ENCODE assay signal across 17 mouse cellular contexts in genomic region chr2:153463257-153463656, GRCm38 (mm10). TPM values are rescaled to one million over a fixed set of nuclear protein-coding genes. Genes with fewer than 3 reads are reported as not detected.
DNase-seq lines count a peak whose midpoint lies in the region; TF ChIP-seq lines count a peak whose summit lies in the region.
"Had no signal": no experiment of that assay in that cellular context is flagged by ENCODE, and none has a peak within 500 bp of the region (broad histone marks: within the 10 kb centered on the region; RNA-seq: fewer than 3 reads in every experiment).

No protein-coding gene starts in this region.

- H3K27ac ChIP-seq in layer of hippocampus, adult 2 months = no peak overlapping the region
- H3K27ac ChIP-seq: hindbrain, embryonic 15.5 days; left cerebral cortex, adult 2 months; neural tube, embryonic 12.5 days had no signal

- peak; percentile 34; the same call in 1 of the 2 replicates for TF ChIP-seq CTCF in layer of hippocampus, adult 2 months (conservative IDR thresholded peaks at IDR 0.05)

- DNase-seq in embryo, embryonic 10 days (ENCODE audit: low spot score) = peak; percentile 62
- no peak for DNase-seq in embryo, embryonic 10.5 days (ENCODE audit: low spot score)
- no peak for DNase-seq in layer of hippocampus, adult 2 months (ENCODE audit: low spot score in 2 of 2)
- DNase-seq in layer of hippocampus, postnatal 14 days (ENCODE audit: low spot score in 2 of 2) = no peak
- DNase-seq in A20 (ENCODE audit: low read depth, low spot score) = peak; percentile 62
- DNase-seq in ZHBTc4 (ENCODE audit: low read depth, low spot score) = peak; percentile 73
- DNase-seq in ovary, postnatal 14 days (ENCODE audit: low spot score) = no peak
- DNase-seq in MN1 (ENCODE audit: low spot score) = no peak
- DNase-seq: cerebellum, adult 11-12 months; heart, postnatal 14 days; kidney, adult 8-10 months; thymus, postnatal 36 days had no signal

- H3K4me3 ChIP-seq in layer of hippocampus, adult 2 months = no peak overlapping the region
- H3K4me3 ChIP-seq: hindbrain, embryonic 15.5 days; left cerebral cortex, adult 2 months; neural tube, embryonic 12.5 days had no signal

RNA-seq across cellular contexts. Expression of gene 4930404H24Rik, which starts 29.3 kb away (rescaled TPM):
- not detected for total RNA-seq in layer of hippocampus, adult 2 months (2021)
- not detected for total RNA-seq in layer of hippocampus, postnatal 14 days (2021)
- total RNA-seq: common myeloid progenitor, adult 5-6 weeks; heart, adult 8-10 months; heart, postnatal 14 days; left cerebral cortex, adult 2 months had no signal

Comparison
In these comparisons a context has a peak if more than half of its experiments do, and no peak if none do; other contexts are left out.
1. DNase-seq: peak in embryo, embryonic 10 days (single experiment), A20 (single experiment) and ZHBTc4 (single experiment); none in embryo, embryonic 10.5 days (single experiment), layer of hippocampus, adult 2 months (0 of 2), layer of hippocampus, postnatal 14 days (0 of 2), ovary, postnatal 14 days (single experiment) and MN1 (single experiment).